Mouse (Mus musculus) midbrain, embryonic 14.5 days (tissue): ENCODE measurements around the gene Slc2a5. TPM values are rescaled to one million over a fixed set of nuclear protein-coding genes. Genes with fewer than 3 reads are reported as not detected.

Experiments
- ATAC-seq: fragments of 200-750 bp; cut with Nextera tagmentation; 2 replicates; pipeline ENCODE4 v1.8.0; 2017; ENCODE audit warnings: moderate number of reproducible peaks, moderate library complexity; ENCODE audit not compliant: low FRiP score, low TSS enrichment
- DNase-seq: peaks from one replicate; pipeline ENCODE4 v3.0.0-alpha.2; 2015
- H3K27ac ChIP-seq: fragments of 300-500 bp; sonication (generic); replicated peaks from 2 replicates; pipeline ENCODE4 v1.5.1; 2014; ENCODE audit warnings: mild to moderate bottlenecking, low read depth, low read length, moderate library complexity
- H3K27me3 ChIP-seq: fragments of 300-500 bp; sonication (generic); 2 replicates; pipeline ENCODE4 v1.6.1; 2014; ENCODE audit warnings: low read length, control low read depth, mixed read lengths; ENCODE audit not compliant: control insufficient read depth, insufficient read depth
- H3K36me3 ChIP-seq: fragments of 300-500 bp; sonication (generic); 2 replicates; pipeline ENCODE4 v1.6.1; 2014; ENCODE audit warnings: low read length, control low read depth; ENCODE audit not compliant: control insufficient read depth, insufficient read depth
- H3K4me1 ChIP-seq: fragments of 300-500 bp; sonication (generic); 2 replicates; pipeline ENCODE4 v1.6.1; 2014; ENCODE audit warnings: mild to moderate bottlenecking, antibody characterized with exemption, low read length, control low read depth; ENCODE audit not compliant: control insufficient read depth, insufficient read depth
- H3K4me2 ChIP-seq: fragments of 300-500 bp; sonication (generic); 2 replicates; pipeline ENCODE4 v1.6.1; 2014; ENCODE audit warnings: mild to moderate bottlenecking, low read length, moderate library complexity
- H3K4me3 ChIP-seq: fragments of 300-500 bp; sonication (generic); replicated peaks from 2 replicates; pipeline ENCODE4 v1.5.1; 2014; ENCODE audit warnings: low read depth, low read length
- H3K9ac ChIP-seq: fragments of 300-500 bp; sonication (generic); replicated peaks from 2 replicates; pipeline ENCODE4 v1.6.1; 2014; ENCODE audit warnings: mild to moderate bottlenecking, low read length, moderate library complexity
- H3K9me3 ChIP-seq: fragments of 300-500 bp; sonication (generic); 2 replicates; pipeline ENCODE4 v1.6.1; 2016; ENCODE audit warnings: low read length, control low read depth, mixed read lengths; ENCODE audit not compliant: control insufficient read depth
- WGBS: fragments of 180-500 bp; shearing (Covaris S2); extraction: QIAGEN DNeasy Blood & Tissue Kit; methylation state at CpG from one replicate; pipeline ENCODE4 v1.1.7; 2014; 5-methylcytosine and 5-hydroxymethylcytosine counted together
- polyA plus RNA-seq: library from polyadenylated mRNA; unstranded; fragments of >200 nt; fragmentation: Nextera tagmentation; extraction: Ambion mirVana; gene quantifications from 2 replicates; pipeline ENCODE4 v1.2.1, GENCODE M21; 2014

Gene Slc2a5
- polyA plus RNA-seq, 1 experiment from 2014 or later: 1.4 TPM

GRCm38 (mm10) chr4:150178131-150178530 lies 59.0 kb downstream of the Slc2a5 start:
- DNase-seq (no peak), ATAC-seq (no peak)
- Histone ChIP-seq H3K9ac (no peak overlapping the region), H3K36me3 (no peaks in the 10 kb centered on the region), H3K4me2 (no peak overlapping the region), H3K27me3 (no peaks in the 10 kb centered on the region), H3K9me3 (no peaks in the 10 kb centered on the region), H3K4me1 (no peaks in the 10 kb centered on the region), H3K27ac (no peak overlapping the region), H3K4me3 (no peak overlapping the region)
- WGBS: 66% methylated on average over 4 of the region's 4 CpGs

- 92% methylated on average over 7 of the region's 7 CpGs for WGBS
- no peak overlapping the region for H3K4me2 ChIP-seq
- no peaks in the 10 kb centered on the region for H3K27me3 ChIP-seq
- H3K9me3 ChIP-seq: no peaks in the 10 kb centered on the region
- H3K27ac ChIP-seq: no peak overlapping the region
- ATAC-seq (no peak), DNase-seq (no peak)
- no peak overlapping the region for H3K9ac ChIP-seq
- H3K4me3 ChIP-seq: no peak overlapping the region
- no peaks in the 10 kb centered on the region for H3K36me3 ChIP-seq
- no peaks in the 10 kb centered on the region for H3K4me1 ChIP-seq
Measured at GRCm38 (mm10) chr4:150181304-150181703, 62.2 kb downstream of the Slc2a5 start.

GRCm38 (mm10) chr4:150188236-150188635 lies 69.2 kb downstream of the Slc2a5 start:
- H3K9me3 ChIP-seq: no peaks in the 10 kb centered on the region

GRCm38 (mm10) chr4:150192199-150192598 lies 73.1 kb downstream of the Slc2a5 start:
- Histone ChIP-seq H3K36me3 (no peaks in the 10 kb centered on the region), H3K27me3 (no peaks in the 10 kb centered on the region), H3K9me3 (no peaks in the 10 kb centered on the region), H3K4me2 (no peak overlapping the region), H3K9ac (no peak overlapping the region), H3K27ac (no peak overlapping the region), H3K4me1 (no peaks in the 10 kb centered on the region), H3K4me3 (no peak overlapping the region)
- no peak for DNase-seq
- ATAC-seq: no peak
- 82% methylated on average over 6 of the region's 6 CpGs for WGBS

More at GRCm38 (mm10) chr4:150188236-150188635, 69.2 kb downstream of the Slc2a5 start:
- no peak overlapping the region for H3K4me2 ChIP-seq
- no peak overlapping the region for H3K4me3 ChIP-seq
- no peaks in the 10 kb centered on the region for H3K27me3 ChIP-seq
- no peaks in the 10 kb centered on the region for H3K4me1 ChIP-seq
- H3K9ac ChIP-seq: no peak overlapping the region
- DNase-seq (no peak), ATAC-seq (no peak)
- no peak overlapping the region for H3K27ac ChIP-seq
- H3K36me3 ChIP-seq: no peaks in the 10 kb centered on the region
- 46% methylated on average over 11 of the region's 11 CpGs for WGBS

Other genes starting within 250 kb of the Slc2a5 start
- gene Spsb1, start 164.2 kb upstream of the Slc2a5 start, polyA plus RNA-seq: 3.3 and 4.2 TPM in 2 replicates
- gene H6pd, start 110.3 kb upstream of the Slc2a5 start, polyA plus RNA-seq: 1.5 and 1.7 TPM in 2 replicates
- 0.11 and 0.25 TPM in 2 replicates for gene Gpr157, start 31.9 kb upstream of the Slc2a5 start, polyA plus RNA-seq
- not detected in 2 replicates for gene Slc2a7, start 29.7 kb downstream of the Slc2a5 start, polyA plus RNA-seq
- 0.32 TPM in 1 of 2 replicates, not detected in the other for gene Car6, start 82.0 kb downstream of the Slc2a5 start, polyA plus RNA-seq
- gene Eno1, start 117.4 kb downstream of the Slc2a5 start, polyA plus RNA-seq: 935 and 972 TPM in 2 replicates
- 37.6 and 48.6 TPM in 2 replicates for gene Rere, start 162.4 kb downstream of the Slc2a5 start, polyA plus RNA-seq